Mouse (Mus musculus) hindbrain, embryonic 16.5 days (tissue): ENCODE results near the gene Rsbn1l. TPM values are rescaled to one million over a fixed set of nuclear protein-coding genes. Genes with fewer than 3 reads are reported as not detected.

Source experiments
- ATAC-seq: fragments of 200-750 bp; cut with Nextera tagmentation; 2 replicates; pipeline ENCODE4 v1.8.0; 2017; ENCODE audit warnings: moderate TSS enrichment, moderate library complexity
- H3K27ac ChIP-seq: fragments of 300-500 bp; sonication (generic); 2 replicates; pipeline ENCODE4 v1.5.1; 2014; ENCODE audit warnings: low read depth, mild to moderate bottlenecking, control low read depth, low read length, moderate library complexity
- H3K27me3 ChIP-seq: fragments of 300-500 bp; sonication (generic); replicated peaks from 2 replicates; pipeline ENCODE4 v1.6.1; 2014; ENCODE audit warnings: low read length; ENCODE audit not compliant: control insufficient read depth, insufficient read depth
- H3K36me3 ChIP-seq: fragments of 300-500 bp; sonication (generic); 2 replicates; pipeline ENCODE4 v1.6.1; 2014; ENCODE audit warnings: mild to moderate bottlenecking, low read length, moderate library complexity, mixed read lengths; ENCODE audit not compliant: control insufficient read depth, insufficient read depth
- H3K4me1 ChIP-seq: fragments of 300-500 bp; sonication (generic); 2 replicates; pipeline ENCODE4 v1.6.1; 2014; ENCODE audit warnings: low read depth, low read length; ENCODE audit not compliant: control insufficient read depth, insufficient read depth
- H3K4me2 ChIP-seq: fragments of 300-500 bp; sonication (generic); 2 replicates; pipeline ENCODE4 v1.6.1; 2014; ENCODE audit warnings: mild to moderate bottlenecking, low read length, control low read depth, moderate library complexity
- H3K4me3 ChIP-seq: fragments of 300-500 bp; sonication (generic); 2 replicates; pipeline ENCODE4 v1.5.1; 2014; ENCODE audit warnings: mild to moderate bottlenecking, low read length, control low read depth, moderate library complexity
- H3K9ac ChIP-seq: fragments of 300-500 bp; sonication (generic); 2 replicates; pipeline ENCODE4 v1.6.1; 2014; ENCODE audit warnings: low read depth, mild to moderate bottlenecking, control low read depth, low read length, moderate library complexity
- H3K9me3 ChIP-seq: fragments of 300-500 bp; sonication (generic); 2 replicates; pipeline ENCODE4 v1.6.1; 2014; ENCODE audit warnings: mild to moderate bottlenecking, low read length, moderate library complexity; ENCODE audit not compliant: control insufficient read depth
- WGBS: fragments of 180-500 bp; shearing (Covaris S2); extraction: QIAGEN DNeasy Blood & Tissue Kit; methylation state at CpG from one replicate; pipeline ENCODE4 v1.1.7; 2014; 5-methylcytosine and 5-hydroxymethylcytosine counted together
- polyA plus RNA-seq: library from polyadenylated mRNA; unstranded; fragments of >200 nt; fragmentation: Nextera tagmentation; extraction: Ambion mirVana; gene quantifications from 2 replicates; pipeline ENCODE4 v1.2.1, GENCODE M21; 2015

Gene Rsbn1l
- polyA plus RNA-seq, 1 experiment from 2014 or later = 3.0 TPM

DNA sequence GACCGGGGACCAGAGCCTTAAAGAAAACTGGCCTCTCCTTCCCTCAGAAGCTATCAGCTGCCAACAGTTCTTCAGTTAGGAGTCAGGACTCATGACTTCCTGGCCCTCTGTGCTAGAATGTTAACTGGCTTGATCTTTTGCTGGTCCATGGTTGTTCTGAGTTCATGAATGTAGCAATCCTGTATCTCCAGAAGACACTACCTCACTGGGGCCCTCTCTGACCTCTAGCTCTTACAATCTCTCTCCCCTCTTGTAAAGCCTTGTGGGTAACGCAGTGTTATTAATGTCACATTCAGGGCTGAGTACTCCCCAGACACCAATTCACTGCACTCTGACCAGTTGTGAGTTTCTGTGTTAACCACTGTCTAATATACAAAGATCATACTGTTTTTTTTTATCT is 51.6 kb downstream of the Rsbn1l start:
- Histone ChIP-seq H3K27me3 (no peaks in the 10 kb centered on the region), H3K36me3 (no peaks in the 10 kb centered on the region; the same call in 1 of the 2 replicates), H3K4me3 (no peak overlapping the region), H3K4me1 (no peaks in the 10 kb centered on the region), H3K4me2 (no peak overlapping the region), H3K9me3 (no peaks in the 10 kb centered on the region), H3K9ac (no peak overlapping the region), H3K27ac (no peak overlapping the region)
- 79% methylated on average over 2 of the region's 2 CpGs for WGBS
- ATAC-seq = no peak

DNA sequence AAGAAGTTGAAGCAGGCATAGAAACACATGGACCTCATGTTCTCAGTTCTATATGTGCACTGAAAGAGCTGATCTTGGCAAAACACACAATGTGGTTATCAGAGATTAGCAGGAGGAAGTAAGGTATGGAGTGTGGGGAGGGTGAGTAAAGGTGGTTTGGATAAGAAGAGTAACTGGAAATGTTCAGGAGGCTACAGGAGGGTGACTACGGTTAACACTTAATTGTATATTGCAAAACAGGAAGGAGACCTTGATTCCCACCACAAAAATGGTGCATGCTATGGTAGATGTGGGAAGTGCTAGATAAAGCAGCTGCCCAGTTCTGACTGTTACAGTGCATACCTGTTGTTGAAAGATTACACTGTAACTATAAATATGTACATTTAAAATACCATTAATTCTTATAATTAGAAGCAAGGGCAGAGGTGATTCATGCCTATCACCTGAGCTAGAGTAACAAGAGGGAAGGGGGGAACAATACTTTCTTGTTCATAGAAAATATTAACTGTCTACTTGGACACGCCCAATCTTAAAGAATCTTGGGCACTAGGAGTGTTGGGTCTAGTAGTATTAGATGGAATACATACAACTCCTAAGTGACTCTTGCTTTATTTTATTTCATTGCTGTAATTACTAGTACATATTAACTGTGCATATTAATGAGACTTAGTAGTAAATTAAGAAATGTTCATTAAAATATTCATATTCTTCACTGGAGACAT is 58.6 kb downstream of the Rsbn1l start:
- ATAC-seq = no peak
- no peaks in the 10 kb centered on the region for H3K27me3 ChIP-seq
- 98% methylated on average over 2 of the region's 2 CpGs for WGBS
- no peak overlapping the region for H3K4me2 ChIP-seq
- no peak overlapping the region for H3K27ac ChIP-seq
- no peak overlapping the region for H3K9ac ChIP-seq
- no peaks in the 10 kb centered on the region for H3K4me1 ChIP-seq
- peaks cover 5% of the 10 kb centered on the region for H3K36me3 ChIP-seq
- no peak overlapping the region for H3K4me3 ChIP-seq
- no peaks in the 10 kb centered on the region for H3K9me3 ChIP-seq

DNA sequence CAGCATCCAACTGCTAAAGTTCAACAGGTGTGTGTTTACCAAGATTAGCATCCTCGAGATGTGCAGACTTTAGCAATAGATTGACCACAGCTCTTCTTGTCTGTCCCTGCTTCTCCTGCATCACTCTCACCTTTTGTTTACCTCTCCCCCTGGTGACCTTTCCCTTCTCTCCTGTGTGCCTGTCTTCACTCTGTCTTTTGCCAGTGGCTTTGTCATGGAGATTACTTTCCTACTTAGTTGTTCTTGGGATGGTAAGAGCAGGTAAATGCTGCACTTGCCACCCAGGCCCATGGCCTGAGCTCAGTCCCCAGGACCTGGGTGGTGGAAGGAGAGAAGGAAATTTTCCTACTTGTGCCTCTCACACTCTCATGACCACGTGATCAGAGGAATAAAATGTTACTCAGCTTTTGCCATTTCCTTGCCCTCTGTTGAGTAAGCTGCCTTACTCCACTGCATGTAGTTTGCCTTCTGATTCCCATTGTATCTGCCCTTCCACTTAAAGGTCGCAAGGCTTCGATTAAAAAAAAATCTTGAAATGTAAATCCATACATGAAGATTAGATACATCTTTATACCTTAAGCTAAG is 72.1 kb downstream of the Rsbn1l start:
- 83% methylated on average over 4 of the region's 4 CpGs for WGBS
- peaks cover 4% of the 10 kb centered on the region; the same call in 1 of the 2 replicates for H3K36me3 ChIP-seq
- H3K4me2 ChIP-seq = peak overlapping the region; percentile 36
- H3K4me1 ChIP-seq = peaks cover 19% of the 10 kb centered on the region
- no peak overlapping the region for H3K27ac ChIP-seq
- no peaks in the 10 kb centered on the region for H3K9me3 ChIP-seq
- H3K4me3 ChIP-seq = no peak overlapping the region
- no peak for ATAC-seq
- H3K9ac ChIP-seq = no peak overlapping the region
- H3K27me3 ChIP-seq = no peaks in the 10 kb centered on the region

DNA sequence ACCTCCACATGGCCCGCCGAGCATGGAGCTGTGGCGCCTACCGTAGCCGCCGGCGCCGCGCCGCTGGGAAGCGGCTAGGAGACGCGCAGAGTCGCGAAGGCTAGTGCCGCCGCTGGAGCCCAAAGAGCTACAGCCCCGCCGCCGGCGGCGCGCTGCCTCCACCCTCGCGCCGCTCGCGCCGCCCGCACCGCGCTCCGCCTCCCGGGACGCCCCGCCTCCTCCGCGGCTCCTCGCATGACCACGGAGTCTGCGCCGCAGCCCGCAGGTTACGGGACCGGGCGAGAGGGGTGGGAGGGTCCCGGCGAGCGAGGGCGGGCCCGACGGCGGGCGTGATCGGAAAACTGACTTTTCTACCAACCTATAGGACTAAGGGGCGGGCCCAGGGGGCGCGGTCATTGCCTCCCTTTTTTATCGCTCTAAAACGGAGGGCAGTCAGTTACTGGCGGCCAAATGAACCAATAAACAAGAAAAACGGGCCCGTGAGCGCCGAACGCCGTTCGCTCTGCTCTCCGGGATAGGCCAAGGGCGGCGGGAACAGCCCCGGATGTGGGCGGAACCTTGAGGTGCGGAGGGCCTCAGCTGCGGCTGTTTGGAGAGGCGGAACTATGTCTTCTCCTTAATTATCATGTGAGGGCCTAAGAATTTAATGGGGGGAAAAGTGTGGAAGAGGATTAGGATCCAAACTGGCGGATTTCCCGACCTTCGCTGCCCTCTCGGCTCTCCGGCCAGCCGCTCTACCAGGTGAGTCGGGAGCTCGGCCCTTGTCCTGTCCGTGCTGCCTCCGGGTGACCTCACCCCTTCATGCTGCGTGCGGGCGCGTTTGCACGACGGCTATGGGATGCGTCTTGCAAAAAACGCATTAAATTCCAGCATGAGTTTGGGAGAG is 74.0 kb downstream of the Rsbn1l start, which contains the start of the genes Phtf2 and Tmem60:
Gene Phtf2, minus strand, starts transcription at position 210 of the 886 bp plus-strand sequence.
Gene Tmem60, plus strand, starts transcription at position 277 of the 886 bp plus-strand sequence.
- no peaks in the 10 kb centered on the region for H3K27me3 ChIP-seq
- H3K36me3 ChIP-seq = no peaks in the 10 kb centered on the region
- H3K4me3 ChIP-seq = peak within 1 kb of the TSS; percentile 88
- H3K4me1 ChIP-seq = peaks cover 19% of the 10 kb centered on the region
- peak; percentile 99 for ATAC-seq
- no peaks in the 10 kb centered on the region for H3K9me3 ChIP-seq
- WGBS = under 1% methylated on average over 85 of the region's 94 CpGs
- H3K4me2 ChIP-seq = peak within 1 kb of the TSS; percentile 86
- H3K27ac ChIP-seq = peak within 1 kb of the TSS; percentile 97
- H3K9ac ChIP-seq = peak within 1 kb of the TSS; percentile 91

DNA sequence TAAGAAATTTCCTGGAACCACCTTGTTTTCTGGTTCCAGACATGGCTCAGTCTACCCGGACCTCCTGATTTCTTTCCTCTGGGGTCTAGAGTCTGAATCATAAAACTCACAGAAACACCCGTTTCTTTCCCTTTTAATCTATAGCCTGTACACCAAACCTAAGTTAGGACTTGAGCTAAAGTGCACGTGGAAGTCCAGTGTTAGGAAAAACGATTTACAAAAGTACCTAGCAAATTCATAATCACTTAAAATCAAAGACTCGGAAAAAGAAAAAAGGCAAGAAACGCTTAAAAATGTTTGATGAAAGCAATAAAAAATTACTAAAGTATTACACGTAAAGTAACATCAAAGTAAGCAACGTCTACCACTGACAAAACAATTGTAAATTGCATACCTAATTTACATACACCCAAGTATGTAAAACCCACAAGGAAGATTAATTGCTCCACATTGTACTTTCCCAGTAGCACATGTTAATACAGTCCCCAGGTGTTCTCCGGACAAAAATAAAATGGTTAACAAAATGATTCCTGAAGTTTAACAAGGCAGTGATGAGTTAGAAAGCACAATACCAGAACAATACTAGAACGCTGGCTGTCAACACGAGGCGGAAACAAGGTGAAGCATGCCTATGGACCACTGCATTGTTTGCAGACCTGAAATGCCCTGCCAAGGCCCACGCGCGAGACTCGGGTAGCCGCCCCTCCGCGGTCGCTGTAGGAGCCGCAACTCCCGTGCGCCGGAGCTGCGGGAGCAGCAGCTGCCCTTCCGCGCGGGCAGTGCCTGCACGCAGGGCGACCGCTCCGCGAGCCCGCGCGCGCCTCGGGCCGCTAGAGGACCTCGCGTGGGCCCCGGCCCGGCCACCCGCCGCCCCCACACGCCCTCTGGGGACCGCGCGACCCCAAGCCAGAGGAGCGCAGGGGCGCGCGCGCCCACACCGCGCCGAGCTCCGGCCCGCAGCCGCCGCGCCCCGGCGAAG is 75.1 kb downstream of the Rsbn1l start:
- Histone ChIP-seq H3K27ac (peak overlapping the region; percentile 97), H3K9ac (peak overlapping the region; percentile 91), H3K4me3 (peak overlapping the region; percentile 88), H3K27me3 (no peaks in the 10 kb centered on the region), H3K9me3 (no peaks in the 10 kb centered on the region), H3K4me1 (peaks cover 19% of the 10 kb centered on the region), H3K36me3 (no peaks in the 10 kb centered on the region), H3K4me2 (peak overlapping the region; percentile 65)
- no peak for ATAC-seq
- WGBS = 2% methylated on average over 34 of the region's 64 CpGs

DNA sequence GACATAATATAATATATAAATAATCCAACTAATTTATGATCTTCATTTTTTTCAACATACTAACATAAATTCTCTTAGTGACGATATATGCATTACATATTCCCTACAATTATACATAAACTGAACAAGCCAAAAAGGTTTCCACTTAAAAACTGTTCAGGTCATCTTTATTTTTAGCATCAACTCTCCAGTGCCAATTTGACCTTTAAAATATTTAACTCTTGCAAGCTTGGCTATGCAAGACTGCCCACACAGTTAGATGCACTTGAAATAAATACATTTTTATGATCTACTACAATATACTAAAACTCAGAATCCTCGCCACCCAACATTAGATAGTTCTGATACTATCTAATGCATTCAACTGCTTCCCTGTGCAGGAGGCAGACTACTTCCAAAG is 75.8 kb downstream of the Rsbn1l start:
- Histone ChIP-seq H3K4me1 (peaks cover 19% of the 10 kb centered on the region), H3K9me3 (no peaks in the 10 kb centered on the region), H3K27me3 (no peaks in the 10 kb centered on the region), H3K9ac (no peak overlapping the region), H3K36me3 (no peaks in the 10 kb centered on the region), H3K4me3 (peak overlapping the region; percentile 88), H3K27ac (no peak overlapping the region), H3K4me2 (peak overlapping the region; percentile 65)
- 64% methylated on average over 2 of the region's 2 CpGs for WGBS
- no peak for ATAC-seq

DNA sequence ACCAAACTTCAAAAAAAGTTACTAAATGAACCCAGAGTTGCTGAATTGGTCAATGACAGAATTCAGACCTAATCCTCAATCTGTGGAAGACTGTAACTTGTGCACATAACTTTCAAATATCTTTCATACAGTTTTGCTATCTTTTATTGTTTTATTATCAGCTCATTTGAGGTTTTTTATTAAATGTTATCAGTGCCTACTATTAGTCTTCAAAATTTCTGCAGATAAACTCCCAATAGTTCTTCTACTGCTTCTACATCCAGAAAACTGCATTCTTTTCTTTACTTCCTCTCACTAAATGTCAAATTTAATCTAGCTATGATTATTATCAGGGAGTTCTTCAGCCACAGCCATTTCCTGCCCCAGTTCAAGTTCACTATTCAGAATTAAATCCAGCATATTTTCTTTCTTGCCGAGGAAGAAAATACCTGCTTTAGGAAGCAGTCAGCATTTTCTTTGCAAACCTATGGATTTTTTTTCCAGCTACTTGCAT is 79.2 kb downstream of the Rsbn1l start:
- no peaks in the 10 kb centered on the region for H3K36me3 ChIP-seq
- no peaks in the 10 kb centered on the region for H3K9me3 ChIP-seq
- 82% methylated on average over 1 of the region's 1 CpGs for WGBS
- no peak overlapping the region for H3K27ac ChIP-seq
- peaks cover 5% of the 10 kb centered on the region for H3K4me1 ChIP-seq
- no peak overlapping the region for H3K4me2 ChIP-seq
- ATAC-seq = no peak
- H3K9ac ChIP-seq = no peak overlapping the region
- H3K27me3 ChIP-seq = no peaks in the 10 kb centered on the region
- no peak overlapping the region for H3K4me3 ChIP-seq

DNA sequence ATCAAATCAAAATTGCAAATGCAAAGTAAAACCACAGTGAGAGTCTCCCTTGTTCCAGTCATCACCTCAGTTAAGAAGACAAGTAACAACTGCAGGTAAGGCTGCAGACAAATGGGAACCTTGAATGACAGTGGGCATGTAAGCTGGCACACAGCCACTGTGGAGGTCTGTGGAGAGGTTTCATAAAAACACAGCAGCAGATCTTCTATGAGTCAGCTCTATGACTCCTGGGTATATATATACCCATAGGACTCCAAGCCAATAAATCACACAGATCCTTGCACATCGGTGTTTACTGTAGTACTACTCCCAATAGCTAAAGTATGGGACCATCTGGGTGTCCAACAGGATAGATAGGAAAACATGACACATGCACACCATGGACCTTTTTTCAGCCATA is 83.1 kb downstream of the Rsbn1l start:
- WGBS = 84% methylated on average over 1 of the region's 1 CpGs
- ATAC-seq = peak; percentile 34; the same call in 1 of the 2 replicates
- Histone ChIP-seq H3K4me1 (no peaks in the 10 kb centered on the region), H3K4me3 (no peak overlapping the region), H3K36me3 (no peaks in the 10 kb centered on the region), H3K27ac (no peak overlapping the region), H3K4me2 (no peak overlapping the region), H3K27me3 (no peaks in the 10 kb centered on the region), H3K9me3 (no peaks in the 10 kb centered on the region), H3K9ac (no peak overlapping the region)
